Mouse (Mus musculus): Measurements from ENCODE around the gene Clic4. TPM values are rescaled to one million over a fixed set of nuclear protein-coding genes. Genes with fewer than 3 reads are reported as not detected.

Clic4 gene
- polyA plus RNA-seq, 2 experiments: 68.0 to 88.2 TPM

DNA sequence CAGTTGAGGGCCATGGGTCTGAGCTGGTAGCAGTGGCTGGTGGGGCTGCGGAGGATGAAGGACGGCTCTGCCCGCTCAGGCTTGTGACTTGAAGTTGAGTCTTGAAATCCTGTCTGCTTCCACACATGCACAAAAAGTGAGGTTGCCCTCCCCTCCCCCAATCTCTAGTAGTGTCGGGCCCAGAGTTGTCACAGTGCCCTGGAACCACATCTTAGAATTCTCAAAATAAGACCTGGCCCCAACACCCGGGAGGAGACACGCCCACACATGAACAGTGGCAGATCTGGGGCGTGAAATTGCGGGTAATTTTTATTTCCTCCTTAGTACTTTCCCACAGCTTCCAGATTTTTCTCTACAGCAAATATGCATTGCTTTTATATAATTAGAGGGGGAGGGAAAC is 74.8 kb downstream of the Clic4 start:
- Histone ChIP-seq H3K36me3 (ENCODE audit: control insufficient read depth, insufficient read depth, low read length) (no peaks in the 10 kb centered on the region), H3K4me3 (replicated peaks; ENCODE audit: low read length) (no peak overlapping the region), H3K9ac (ENCODE audit: low read depth, low read length, severe bottlenecking) (no peak overlapping the region), H3K4me1 (ENCODE audit: control insufficient read depth, insufficient read depth, low read length) (peaks cover 7% of the 10 kb centered on the region; the same call in 1 of the 2 replicates), H3K9me3 (ENCODE audit: control insufficient read depth, low read length) (0 out of 2 replicates have a peak, but pooled peaks cover 4% of the 10 kb centered on the region), H3K27ac (replicated peaks; ENCODE audit: low read depth, low read length) (no peak overlapping the region), H3K27me3 (ENCODE audit: control insufficient read depth, insufficient read depth, low read length) (no peaks in the 10 kb centered on the region), H3K4me2 (replicated peaks; ENCODE audit: low read depth, low read length, severe bottlenecking) (no peak overlapping the region)
- no peak for TF ChIP-seq POLR2A (IDR thresholded peaks at IDR 0.05; ENCODE audit: borderline replicate concordance, extremely low read depth, insufficient read depth, insufficient read length)
- ATAC-seq (ENCODE audit: low FRiP score, low read depth): no peak
- 73% methylated on average over 8 of the region's 8 CpGs for WGBS
- no peak for DNase-seq (ENCODE audit: low spot score)

DNA sequence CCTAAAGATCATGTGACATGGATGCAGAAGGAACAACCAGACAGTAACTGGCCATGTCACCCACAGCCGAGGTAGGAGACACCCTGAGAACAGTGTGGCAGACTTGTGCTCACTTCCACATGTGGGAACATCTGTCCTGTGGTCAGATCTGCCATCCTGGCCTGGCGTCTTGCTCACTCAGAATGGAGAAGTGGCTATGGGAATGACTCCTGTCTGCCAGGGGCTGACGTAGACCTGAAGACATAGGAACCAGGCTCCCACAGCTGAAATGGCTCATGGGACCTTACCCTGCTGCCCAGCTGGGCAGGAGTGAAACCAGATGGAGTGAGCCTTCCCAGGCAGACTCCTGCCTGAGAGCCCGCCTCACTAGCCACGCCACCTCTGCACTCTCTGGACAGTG is 79.8 kb downstream of the Clic4 start:
- Histone ChIP-seq H3K9ac (ENCODE audit: low read depth, low read length, severe bottlenecking) (no peak overlapping the region), H3K9me3 (ENCODE audit: control insufficient read depth, low read length) (0 out of 2 replicates have a peak, but pooled peaks cover 4% of the 10 kb centered on the region), H3K27ac (replicated peaks; ENCODE audit: low read depth, low read length) (no peak overlapping the region), H3K4me2 (replicated peaks; ENCODE audit: low read depth, low read length, severe bottlenecking) (no peak overlapping the region), H3K36me3 (ENCODE audit: control insufficient read depth, insufficient read depth, low read length) (no peaks in the 10 kb centered on the region), H3K27me3 (ENCODE audit: control insufficient read depth, insufficient read depth, low read length) (no peaks in the 10 kb centered on the region), H3K4me1 (ENCODE audit: control insufficient read depth, insufficient read depth, low read length) (peaks cover 3% of the 10 kb centered on the region; the same call in 1 of the 2 replicates), H3K4me3 (replicated peaks; ENCODE audit: low read length) (no peak overlapping the region)
- WGBS: 61% methylated on average over 5 of the region's 5 CpGs
- no peak for ATAC-seq (ENCODE audit: low FRiP score, low read depth)
- TF ChIP-seq POLR2A (IDR thresholded peaks at IDR 0.05; ENCODE audit: borderline replicate concordance, extremely low read depth, insufficient read depth, insufficient read length): no peak
- no peak for DNase-seq (ENCODE audit: low spot score)

DNA sequence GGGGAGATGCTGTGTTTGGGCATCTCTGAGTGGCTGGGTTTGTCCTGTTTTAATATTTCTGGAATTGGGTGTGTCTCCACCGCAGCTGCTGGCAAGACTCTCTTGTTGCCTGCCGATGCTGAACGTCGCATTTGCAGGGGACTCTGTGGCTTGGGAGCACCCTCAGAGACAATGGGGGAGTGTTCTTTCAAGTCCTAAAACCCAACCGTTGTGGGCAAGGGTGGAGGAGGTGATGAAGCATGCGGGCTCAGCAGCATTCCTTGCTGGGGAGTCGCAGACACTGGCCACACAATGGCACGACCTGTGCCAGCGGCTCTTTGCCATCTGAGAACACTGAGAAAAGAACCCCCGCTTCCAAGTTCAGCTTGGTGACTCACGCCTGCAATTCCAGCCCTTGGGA is 81.0 kb downstream of the Clic4 start:
- 0 out of 2 replicates have a peak, but pooled peaks cover 4% of the 10 kb centered on the region for H3K9me3 ChIP-seq (ENCODE audit: control insufficient read depth, low read length)
- no peak for TF ChIP-seq POLR2A (IDR thresholded peaks at IDR 0.05; ENCODE audit: borderline replicate concordance, extremely low read depth, insufficient read depth, insufficient read length)
- no peaks in the 10 kb centered on the region for H3K36me3 ChIP-seq (ENCODE audit: control insufficient read depth, insufficient read depth, low read length)
- no peak for ATAC-seq (ENCODE audit: low FRiP score, low read depth)
- no peak overlapping the region for H3K4me3 ChIP-seq (replicated peaks; ENCODE audit: low read length)
- DNase-seq (ENCODE audit: low spot score): no peak
- 75% methylated on average over 11 of the region's 11 CpGs for whole genome bisulfite sequencing
- no peaks in the 10 kb centered on the region for H3K27me3 ChIP-seq (ENCODE audit: control insufficient read depth, insufficient read depth, low read length)
- H3K4me1 ChIP-seq (ENCODE audit: control insufficient read depth, insufficient read depth, low read length): no peaks in the 10 kb centered on the region
- no peak overlapping the region for H3K4me2 ChIP-seq (replicated peaks; ENCODE audit: low read depth, low read length, severe bottlenecking)
- no peak overlapping the region for H3K27ac ChIP-seq (replicated peaks; ENCODE audit: low read depth, low read length)
- H3K9ac ChIP-seq (ENCODE audit: low read depth, low read length, severe bottlenecking): no peak overlapping the region

DNA sequence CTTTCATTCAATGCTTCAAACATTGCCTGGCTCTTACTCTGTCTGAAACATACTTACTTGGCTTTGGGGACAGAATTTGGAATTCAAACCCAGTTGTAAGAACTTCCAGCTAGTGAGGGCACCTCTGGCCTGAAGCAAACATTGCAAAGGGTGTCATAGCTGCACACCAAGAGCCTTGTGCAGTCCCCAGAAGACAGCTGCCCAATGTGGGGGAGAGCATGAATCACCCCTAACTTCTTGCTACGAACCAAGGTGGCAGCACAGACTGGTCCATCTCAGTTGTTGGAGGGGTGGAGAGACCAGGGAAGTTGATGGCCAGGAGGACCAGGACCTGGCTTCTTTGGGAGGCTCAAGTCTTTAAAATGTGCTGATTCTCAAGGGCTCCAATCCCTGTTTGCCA is 81.4 kb downstream of the Clic4 start:
- Histone ChIP-seq H3K27me3 (ENCODE audit: control insufficient read depth, insufficient read depth, low read length) (no peaks in the 10 kb centered on the region), H3K27ac (replicated peaks; ENCODE audit: low read depth, low read length) (no peak overlapping the region), H3K9me3 (ENCODE audit: control insufficient read depth, low read length) (0 out of 2 replicates have a peak, but pooled peaks cover 4% of the 10 kb centered on the region), H3K36me3 (ENCODE audit: control insufficient read depth, insufficient read depth, low read length) (no peaks in the 10 kb centered on the region), H3K4me3 (replicated peaks; ENCODE audit: low read length) (no peak overlapping the region), H3K4me1 (ENCODE audit: control insufficient read depth, insufficient read depth, low read length) (no peaks in the 10 kb centered on the region), H3K4me2 (replicated peaks; ENCODE audit: low read depth, low read length, severe bottlenecking) (no peak overlapping the region), H3K9ac (ENCODE audit: low read depth, low read length, severe bottlenecking) (no peak overlapping the region)
- 70% methylated on average over 1 of the region's 1 CpGs for WGBS
- DNase-seq (ENCODE audit: low spot score) (no peak), ATAC-seq (ENCODE audit: low FRiP score, low read depth) (no peak)
- TF ChIP-seq POLR2A (IDR thresholded peaks at IDR 0.05; ENCODE audit: borderline replicate concordance, extremely low read depth, insufficient read depth, insufficient read length): no peak

DNA sequence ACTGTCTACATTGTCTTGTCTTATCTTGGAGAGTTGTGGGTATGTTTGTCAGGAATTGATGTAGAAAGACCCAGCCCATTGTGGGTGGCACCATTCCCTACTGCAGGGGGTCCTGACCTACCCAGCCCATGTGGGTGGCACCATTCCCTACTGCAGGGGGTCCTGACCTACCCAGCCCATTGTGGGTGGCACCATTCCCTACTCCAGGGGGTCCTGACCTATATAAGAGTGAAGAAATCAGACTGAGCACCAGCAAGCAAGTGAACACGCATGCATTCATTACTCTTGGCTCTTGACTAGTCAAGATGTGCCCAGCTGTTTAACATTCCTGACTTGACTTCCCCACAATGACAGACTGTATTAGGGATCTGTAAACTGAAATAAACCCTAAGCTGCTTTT is 82.2 kb downstream of the Clic4 start:
- Histone ChIP-seq H3K9ac (ENCODE audit: low read depth, low read length, severe bottlenecking) (no peak overlapping the region), H3K4me1 (ENCODE audit: control insufficient read depth, insufficient read depth, low read length) (no peaks in the 10 kb centered on the region), H3K4me2 (replicated peaks; ENCODE audit: low read depth, low read length, severe bottlenecking) (no peak overlapping the region), H3K27ac (replicated peaks; ENCODE audit: low read depth, low read length) (no peak overlapping the region), H3K4me3 (replicated peaks; ENCODE audit: low read length) (no peak overlapping the region), H3K36me3 (ENCODE audit: control insufficient read depth, insufficient read depth, low read length) (no peaks in the 10 kb centered on the region), H3K9me3 (ENCODE audit: control insufficient read depth, low read length) (0 out of 2 replicates have a peak, but pooled peaks cover 1% of the 10 kb centered on the region), H3K27me3 (ENCODE audit: control insufficient read depth, insufficient read depth, low read length) (no peaks in the 10 kb centered on the region)
- 100% methylated on average over 1 of the region's 1 CpGs for WGBS
- TF ChIP-seq POLR2A (IDR thresholded peaks at IDR 0.05; ENCODE audit: borderline replicate concordance, extremely low read depth, insufficient read depth, insufficient read length): no peak
- ATAC-seq (ENCODE audit: low FRiP score, low read depth) (no peak), DNase-seq (ENCODE audit: low spot score) (no peak)

All from limb, embryonic 14.5 days (tissue).